Mouse (Mus musculus) megakaryocyte, embryonic 14.5 days (primary cell): Measurements from ENCODE around the gene Slc26a8.

Source experiments
- FLI1 ChIP-seq: IDR thresholded peaks from 2 replicates; pipeline ENCODE4 v1.6.1; 2012; ENCODE audit warnings: low read length, inconsistent platforms, mixed read lengths
- GATA1 ChIP-seq: IDR thresholded peaks from 3 replicates; pipeline ENCODE4 v1.6.1; 2012; ENCODE audit warnings: mixed read lengths, low read length, inconsistent platforms, borderline replicate concordance

DNA sequence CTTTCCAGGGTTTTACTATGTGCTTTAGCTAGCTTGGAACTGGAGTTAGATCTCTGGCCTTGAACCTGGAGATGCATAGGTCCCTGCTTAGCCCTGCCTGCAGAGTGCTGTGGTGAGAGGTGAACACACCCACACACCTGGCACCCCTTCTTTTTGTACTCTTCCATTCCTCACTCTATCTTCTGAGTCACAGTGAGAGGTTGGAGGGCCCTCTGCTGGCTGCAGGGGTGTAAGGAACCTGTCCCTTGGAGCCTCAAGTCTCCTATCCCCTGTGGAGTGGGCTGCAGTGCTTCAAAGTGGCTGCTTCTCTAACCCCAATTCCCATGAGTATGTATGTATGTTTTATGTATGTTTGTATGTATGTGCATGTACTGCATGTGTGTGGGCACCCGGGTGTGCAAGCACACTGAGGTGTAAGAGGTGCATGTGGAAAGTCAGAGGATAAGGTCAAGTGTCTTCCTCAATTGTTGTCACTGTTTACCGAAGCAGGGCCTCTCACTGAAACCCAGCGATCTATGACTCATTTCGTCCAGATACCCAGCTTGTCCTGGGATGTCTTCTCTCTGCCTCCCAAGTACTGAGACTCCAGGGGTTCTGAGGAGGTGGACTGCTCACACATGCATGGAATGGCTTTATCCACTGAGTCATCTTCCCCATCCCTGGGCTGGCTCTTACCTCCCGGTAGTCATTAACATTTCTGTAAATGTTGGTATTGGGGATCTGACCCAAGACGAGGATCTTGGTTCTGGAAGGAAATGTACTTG lies 41.2 kb downstream of the Slc26a8 start:
- TF ChIP-seq GATA1 (no peak), FLI1 (no peak)
